Comparison of ENCODE assay signal across 9 mouse cellular contexts in the genomic region with DNA sequence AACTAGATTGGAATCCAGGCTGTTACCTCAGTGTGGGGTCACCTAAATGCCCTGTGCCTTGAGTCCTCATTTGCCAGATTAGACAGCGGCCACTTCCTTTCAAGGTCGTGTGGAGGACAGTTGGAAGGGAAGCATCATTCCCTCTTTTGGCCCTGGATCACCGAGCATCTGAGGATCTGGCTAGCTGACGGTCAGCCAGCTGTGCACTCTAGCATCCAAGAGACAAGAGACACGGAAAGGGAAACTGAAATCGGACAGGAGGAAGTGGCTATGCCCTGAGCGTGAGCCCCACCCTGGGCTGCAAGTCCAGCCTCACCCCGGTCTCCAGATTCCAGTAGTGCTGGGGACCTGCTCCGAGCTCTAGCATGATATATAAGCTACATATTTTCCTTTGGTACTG. TPM values are rescaled to one million over a fixed set of nuclear protein-coding genes. Genes with fewer than 3 reads are reported as not detected.
A peak's percentile ranks its signal among the peaks of the same experiment; 100 is the strongest.
DNase-seq lines count a peak whose midpoint lies in the region; ATAC-seq lines count a peak whose summit lies in the region.
"Had no signal": no experiment of that assay in that cellular context is flagged by ENCODE, and none has a peak within 500 bp of the region (broad histone marks: within the 10 kb centered on the region; RNA-seq: fewer than 3 reads in every experiment).

No protein-coding gene starts in this region.

- peak overlapping the region; percentile 86; the same call in 1 of the 2 replicates for H3K27ac ChIP-seq in heart, embryonic 10.5 days
- peak overlapping the region; percentile 74 for H3K27ac ChIP-seq in neural tube, embryonic 15.5 days (replicated peaks)
- H3K27ac ChIP-seq: liver, embryonic 13.5 days had no signal

- no peaks in the 10 kb centered on the region for H3K27me3 ChIP-seq in heart, embryonic 10.5 days (ENCODE audit: insufficient read depth, poor library complexity, severe bottlenecking)
- no peaks in the 10 kb centered on the region for H3K27me3 ChIP-seq in neural tube, embryonic 15.5 days (replicated peaks)

- 0 out of 2 replicates have a peak overlapping the region, but pooled peaks have one; percentile 51 for H3K9ac ChIP-seq in neural tube, embryonic 15.5 days (replicated peaks)
- H3K9ac ChIP-seq: liver, embryonic 13.5 days had no signal

- H3K9me3 ChIP-seq in heart, embryonic 10.5 days, result no peaks in the 10 kb centered on the region
- H3K9me3 ChIP-seq in neural tube, embryonic 15.5 days (replicated peaks), result no peaks in the 10 kb centered on the region
- H3K9me3 ChIP-seq: liver, embryonic 13.5 days had no signal

- no peak overlapping the region for H3K4me2 ChIP-seq in neural tube, embryonic 15.5 days

- 61% methylated on average over 9 of the region's 9 CpGs for WGBS in heart, embryonic 10.5 days
- WGBS in neural tube, embryonic 15.5 days, result 65% methylated on average over 9 of the region's 9 CpGs

- no peaks in the 10 kb centered on the region for H3K36me3 ChIP-seq in heart, embryonic 10.5 days
- H3K36me3 ChIP-seq in neural tube, embryonic 15.5 days, result no peaks in the 10 kb centered on the region
- H3K36me3 ChIP-seq: liver, embryonic 13.5 days had no signal

- H3K4me3 ChIP-seq in heart, embryonic 10.5 days, result no peak overlapping the region
- no peak overlapping the region for H3K4me3 ChIP-seq in neural tube, embryonic 15.5 days (replicated peaks)
- H3K4me3 ChIP-seq: liver, embryonic 13.5 days had no signal

- H3K4me1 ChIP-seq in heart, embryonic 10.5 days, result peaks cover 50% of the 10 kb centered on the region
- H3K4me1 ChIP-seq in neural tube, embryonic 15.5 days, result peaks cover 43% of the 10 kb centered on the region

- DNase-seq in 3134 (ENCODE audit: extremely low read depth, insufficient read length, low spot score), result peak; percentile 43
- peak; percentile 43 for DNase-seq in NIH3T3 (ENCODE audit: low read depth)
- DNase-seq in heart, embryonic 10.5 days (ENCODE audit: low spot score), result no peak
- peak; percentile 55 to 84 for DNase-seq in kidney, postnatal 25 days
- DNase-seq in B cell, adult 2 months, result no peak
- DNase-seq in cerebellum, adult 18-20 months, result no peak
- DNase-seq in testis, postnatal 14 days (ENCODE audit: low spot score), result no peak
- DNase-seq: liver, embryonic 13.5 days had no signal

- no peak for ATAC-seq in neural tube, embryonic 15.5 days (ENCODE audit: low FRiP score)

RNA-seq across cellular contexts. Expression of gene Apol7a, which starts 39.4 kb away (rescaled TPM):
- 0.34 TPM in 1 of 2 replicates, not detected in the other for polyA plus RNA-seq in heart, embryonic 10.5 days (2016; fragmentation: Nextera tagmentation; extraction: Ambion mirVana)
- 0.19 TPM in 1 of 2 replicates, not detected in the other for polyA plus RNA-seq in neural tube, embryonic 15.5 days (2015; fragmentation: Nextera tagmentation; extraction: Ambion mirVana)

RNA-seq across cellular contexts. Expression of gene Apol9a, which starts 51.4 kb away (rescaled TPM):
- polyA plus RNA-seq in heart, embryonic 10.5 days (2016; fragmentation: Nextera tagmentation; extraction: Ambion mirVana), result 0.57 TPM in 1 of 2 replicates, not detected in the other
- polyA plus RNA-seq in neural tube, embryonic 15.5 days (2015; fragmentation: Nextera tagmentation; extraction: Ambion mirVana), result 0.28 and 0.37 TPM in 2 replicates

RNA-seq across cellular contexts. Expression of gene Rbfox2, which starts 52.7 kb away (rescaled TPM):
- polyA plus RNA-seq in heart, embryonic 10.5 days (2016; fragmentation: Nextera tagmentation; extraction: Ambion mirVana), result 76.2 and 96.5 TPM in 2 replicates
- 103 and 120 TPM in 2 replicates for polyA plus RNA-seq in neural tube, embryonic 15.5 days (2015; fragmentation: Nextera tagmentation; extraction: Ambion mirVana)

Comparison
In these comparisons a context has a peak if more than half of its experiments do, and no peak if none do; other contexts are left out.
1. DNase-seq: peak in 3134 (single experiment), NIH3T3 (single experiment) and kidney, postnatal 25 days (2 of 2); none in heart, embryonic 10.5 days (single experiment), B cell, adult 2 months (0 of 2), cerebellum, adult 18-20 months (0 of 2) and testis, postnatal 14 days (single experiment).